Mouse (Mus musculus): Measurements from ENCODE around the gene Med21.
A peak's percentile ranks its signal among the peaks of the same experiment; 100 is the strongest.

The Med21 gene

GRCm38 (mm10) chr6:146642276-146643183 is at the start of gene Med21, which contains the start of gene Tm7sf3:
Gene Med21, plus strand, starts transcription at chr6:146642547.
Gene Tm7sf3, minus strand, starts transcription at chr6:146642824.
- DNase-seq = peak; percentile 97 to 99

- no peak for DNase-seq
Measured at GRCm38 (mm10) chr6:146602601-146603000, 39.7 kb upstream of the Med21 start.

- no peak for DNase-seq
Measured at GRCm38 (mm10) chr6:146603651-146604050, 38.7 kb upstream of the Med21 start.

GRCm38 (mm10) chr6:146611385-146611784 is 31.0 kb upstream of the Med21 start:
- DNase-seq = no peak

- DNase-seq = no peak
Measured at GRCm38 (mm10) chr6:146611897-146612296, 30.4 kb upstream of the Med21 start.

GRCm38 (mm10) chr6:146612736-146613135 is 29.6 kb upstream of the Med21 start:
- DNase-seq = no peak

GRCm38 (mm10) chr6:146613907-146614306 is 28.4 kb upstream of the Med21 start:
- no peak for DNase-seq

- DNase-seq = no peak
Measured at GRCm38 (mm10) chr6:146614541-146614940, 27.8 kb upstream of the Med21 start.

- DNase-seq = no peak
Measured at GRCm38 (mm10) chr6:146615891-146616290, 26.5 kb upstream of the Med21 start.

GRCm38 (mm10) chr6:146616670-146617069 is 25.7 kb upstream of the Med21 start:
- DNase-seq = no peak

- DNase-seq = no peak
Measured at GRCm38 (mm10) chr6:146628123-146628522, 14.2 kb upstream of the Med21 start.

- no peak for DNase-seq
Measured at GRCm38 (mm10) chr6:146629781-146630756, 12.3 kb upstream of the Med21 start.

GRCm38 (mm10) chr6:146630961-146631360 is 11.4 kb upstream of the Med21 start:
- DNase-seq = no peak

- DNase-seq = no peak
Measured at GRCm38 (mm10) chr6:146631847-146632246, 10.5 kb upstream of the Med21 start.

- no peak for DNase-seq
Measured at GRCm38 (mm10) chr6:146632403-146632802, 9.9 kb upstream of the Med21 start.

GRCm38 (mm10) chr6:146633097-146633496 is 9.2 kb upstream of the Med21 start:
- DNase-seq = peak in 1 of 2 experiments; percentile 15

- DNase-seq = peak in 1 of 2 experiments; percentile 14
Measured at GRCm38 (mm10) chr6:146633629-146634014, 8.7 kb upstream of the Med21 start.

- peak; percentile 73 to 78 for DNase-seq
Measured at GRCm38 (mm10) chr6:146634015-146634722, 8.2 kb upstream of the Med21 start.

GRCm38 (mm10) chr6:146634759-146635606 is 7.4 kb upstream of the Med21 start:
- no peak for DNase-seq

GRCm38 (mm10) chr6:146636482-146636881 is 5.9 kb upstream of the Med21 start:
- no peak for DNase-seq

All from cerebellum, postnatal 36 days (tissue).